Mouse (Mus musculus) liver, adult 2 months (tissue): ENCODE results near the gene Treml1.

Experiments used
- CTCF ChIP-seq: fragments of 200-500 bp; IDR thresholded peaks from 2 replicates; pipeline ENCODE4 v1.5.1; 2011; ENCODE audit warnings: low read depth, low read length, control low read depth
- POLR2A ChIP-seq: fragments of 200-500 bp; IDR thresholded peaks from 2 replicates; pipeline ENCODE4 v1.6.1; 2011; ENCODE audit warnings: low read length, control low read depth; ENCODE audit not compliant: insufficient read depth; ENCODE audit errors: extremely low read depth

GRCm38 (mm10) chr17:48379050-48379449, 19.3 kb downstream of the Treml1 start:
- TF ChIP-seq POLR2A (no peak), CTCF (no peak)
